Mouse (Mus musculus) midbrain, embryonic 14.5 days (tissue): ENCODE measurements around the gene Cyth1. TPM values are rescaled to one million over a fixed set of nuclear protein-coding genes. Genes with fewer than 3 reads are reported as not detected.

ENCODE experiments used
- ATAC-seq: fragments of 200-750 bp; cut with Nextera tagmentation; 2 replicates; pipeline ENCODE4 v1.8.0; 2017; ENCODE audit warnings: moderate number of reproducible peaks, moderate library complexity; ENCODE audit not compliant: low FRiP score, low TSS enrichment
- DNase-seq: peaks from one replicate; pipeline ENCODE4 v3.0.0-alpha.2; 2015
- H3K27ac ChIP-seq: fragments of 300-500 bp; sonication (generic); replicated peaks from 2 replicates; pipeline ENCODE4 v1.5.1; 2014; ENCODE audit warnings: mild to moderate bottlenecking, low read depth, low read length, moderate library complexity
- H3K27me3 ChIP-seq: fragments of 300-500 bp; sonication (generic); 2 replicates; pipeline ENCODE4 v1.6.1; 2014; ENCODE audit warnings: low read length, control low read depth, mixed read lengths; ENCODE audit not compliant: control insufficient read depth, insufficient read depth
- H3K36me3 ChIP-seq: fragments of 300-500 bp; sonication (generic); 2 replicates; pipeline ENCODE4 v1.6.1; 2014; ENCODE audit warnings: low read length, control low read depth; ENCODE audit not compliant: control insufficient read depth, insufficient read depth
- H3K4me1 ChIP-seq: fragments of 300-500 bp; sonication (generic); 2 replicates; pipeline ENCODE4 v1.6.1; 2014; ENCODE audit warnings: mild to moderate bottlenecking, antibody characterized with exemption, low read length, control low read depth; ENCODE audit not compliant: control insufficient read depth, insufficient read depth
- H3K4me2 ChIP-seq: fragments of 300-500 bp; sonication (generic); 2 replicates; pipeline ENCODE4 v1.6.1; 2014; ENCODE audit warnings: mild to moderate bottlenecking, low read length, moderate library complexity
- H3K4me3 ChIP-seq: fragments of 300-500 bp; sonication (generic); replicated peaks from 2 replicates; pipeline ENCODE4 v1.5.1; 2014; ENCODE audit warnings: low read depth, low read length
- H3K9ac ChIP-seq: fragments of 300-500 bp; sonication (generic); replicated peaks from 2 replicates; pipeline ENCODE4 v1.6.1; 2014; ENCODE audit warnings: mild to moderate bottlenecking, low read length, moderate library complexity
- H3K9me3 ChIP-seq: fragments of 300-500 bp; sonication (generic); 2 replicates; pipeline ENCODE4 v1.6.1; 2016; ENCODE audit warnings: low read length, control low read depth, mixed read lengths; ENCODE audit not compliant: control insufficient read depth
- WGBS: fragments of 180-500 bp; shearing (Covaris S2); extraction: QIAGEN DNeasy Blood & Tissue Kit; methylation state at CpG from one replicate; pipeline ENCODE4 v1.1.7; 2014; 5-methylcytosine and 5-hydroxymethylcytosine counted together
- polyA plus RNA-seq: library from polyadenylated mRNA; unstranded; fragments of >200 nt; fragmentation: Nextera tagmentation; extraction: Ambion mirVana; gene quantifications from 2 replicates; pipeline ENCODE4 v1.2.1, GENCODE M21; 2014

Cyth1 gene
- polyA plus RNA-seq, 1 experiment from 2014 or later = 23.3 TPM

DNA sequence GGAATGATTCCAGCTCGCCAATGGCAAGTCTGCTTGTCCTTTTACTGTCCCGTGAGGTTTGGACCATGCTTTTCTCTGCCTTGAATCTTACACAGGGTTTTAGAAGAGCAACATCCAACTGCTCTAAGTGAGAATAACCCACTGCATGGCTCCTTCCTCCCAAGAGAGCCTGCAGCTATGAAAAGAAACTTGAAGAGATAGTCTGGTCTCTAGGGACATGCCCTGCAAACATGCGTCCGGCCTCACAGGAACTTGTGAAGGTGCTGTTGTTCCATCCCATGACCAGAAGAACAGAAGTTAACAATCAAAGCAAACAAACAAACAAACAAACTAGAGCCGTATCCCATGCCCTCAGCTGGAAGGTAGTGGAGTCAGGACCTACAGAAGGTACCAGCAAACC, 55.4 kb downstream of the Cyth1 start:
- Histone ChIP-seq H3K27me3 (no peaks in the 10 kb centered on the region), H3K4me3 (no peak overlapping the region), H3K9ac (no peak overlapping the region), H3K4me1 (peaks cover 23% of the 10 kb centered on the region), H3K9me3 (no peaks in the 10 kb centered on the region), H3K36me3 (peaks cover 48% of the 10 kb centered on the region), H3K4me2 (no peak overlapping the region), H3K27ac (no peak overlapping the region)
- ATAC-seq (no peak), DNase-seq (no peak)
- 91% methylated on average over 5 of the region's 5 CpGs for WGBS

DNA sequence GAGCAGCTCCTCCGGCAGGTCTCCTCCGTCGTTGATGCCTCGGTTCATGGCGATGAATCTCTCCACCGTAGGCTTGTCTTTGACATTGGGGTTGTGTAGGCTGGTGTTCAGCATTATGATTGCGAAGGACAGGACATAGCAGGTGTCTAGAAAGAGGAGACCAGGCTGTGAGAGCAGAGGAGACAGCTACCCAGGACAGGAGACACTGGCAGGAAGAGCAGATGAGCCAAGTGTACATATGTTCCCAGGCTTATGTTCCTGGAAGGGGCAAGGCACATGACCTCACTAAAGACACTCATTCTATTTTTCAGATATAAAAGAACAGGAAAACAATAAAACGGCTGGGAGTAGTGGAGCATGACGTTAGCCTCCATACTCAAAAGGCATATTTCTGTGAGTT, 65.6 kb downstream of the Cyth1 start:
- Histone ChIP-seq H3K9ac (no peak overlapping the region), H3K4me3 (no peak overlapping the region), H3K27me3 (no peaks in the 10 kb centered on the region), H3K4me2 (no peak overlapping the region), H3K36me3 (peaks cover 91% of the 10 kb centered on the region), H3K9me3 (no peaks in the 10 kb centered on the region), H3K27ac (no peak overlapping the region), H3K4me1 (no peaks in the 10 kb centered on the region)
- WGBS = 92% methylated on average over 9 of the region's 9 CpGs
- DNase-seq (no peak), ATAC-seq (no peak)

DNA sequence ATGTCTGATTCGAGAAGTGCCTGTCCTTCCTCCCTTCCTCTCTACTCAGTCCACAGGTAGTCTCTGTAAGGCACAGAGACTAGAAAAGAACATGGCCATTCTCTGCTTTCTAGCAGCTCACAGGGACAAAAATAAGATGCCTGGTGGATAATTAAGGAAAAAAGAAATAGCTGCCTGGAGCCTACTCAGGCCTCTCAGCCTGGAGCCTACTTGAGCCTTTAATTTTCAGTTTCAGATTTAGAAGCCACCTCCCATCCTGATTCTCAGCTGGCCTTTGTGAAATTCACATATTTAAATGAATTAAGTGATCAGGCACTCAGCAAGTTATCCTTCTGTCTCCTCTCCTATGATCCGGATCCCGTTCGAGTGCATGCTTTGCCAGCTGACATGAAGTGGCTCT, 66.0 kb downstream of the Cyth1 start:
- Histone ChIP-seq H3K9me3 (no peaks in the 10 kb centered on the region), H3K9ac (no peak overlapping the region), H3K36me3 (peaks cover 91% of the 10 kb centered on the region), H3K27me3 (no peaks in the 10 kb centered on the region), H3K4me1 (no peaks in the 10 kb centered on the region), H3K27ac (no peak overlapping the region), H3K4me2 (no peak overlapping the region), H3K4me3 (no peak overlapping the region)
- no peak for ATAC-seq
- 92% methylated on average over 4 of the region's 4 CpGs for WGBS
- no peak for DNase-seq

DNA sequence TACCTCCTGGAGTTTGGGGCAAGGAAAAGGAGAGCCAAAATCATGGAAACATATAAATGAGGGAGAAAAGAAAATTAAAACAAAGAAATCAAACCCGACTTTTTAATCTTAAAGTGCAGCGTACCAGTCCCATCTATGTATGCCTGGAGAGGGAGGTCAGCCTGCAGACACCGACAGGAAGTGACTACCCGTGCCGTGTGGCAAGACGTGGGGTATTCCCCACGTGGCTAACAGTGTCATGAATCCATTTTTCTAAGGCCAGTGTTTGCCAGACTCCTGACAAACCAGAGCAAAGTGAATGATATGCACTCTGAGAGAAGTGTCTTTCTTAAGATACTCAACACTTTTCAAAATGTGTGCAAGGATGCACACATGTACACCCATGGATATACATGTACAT, 68.2 kb downstream of the Cyth1 start:
- Histone ChIP-seq H3K36me3 (peaks cover 98% of the 10 kb centered on the region), H3K27me3 (no peaks in the 10 kb centered on the region), H3K9ac (no peak overlapping the region), H3K4me1 (no peaks in the 10 kb centered on the region), H3K27ac (no peak overlapping the region), H3K9me3 (no peaks in the 10 kb centered on the region), H3K4me2 (no peak overlapping the region), H3K4me3 (no peak overlapping the region)
- WGBS = 90% methylated on average over 7 of the region's 7 CpGs
- no peak for DNase-seq
- ATAC-seq = no peak

DNA sequence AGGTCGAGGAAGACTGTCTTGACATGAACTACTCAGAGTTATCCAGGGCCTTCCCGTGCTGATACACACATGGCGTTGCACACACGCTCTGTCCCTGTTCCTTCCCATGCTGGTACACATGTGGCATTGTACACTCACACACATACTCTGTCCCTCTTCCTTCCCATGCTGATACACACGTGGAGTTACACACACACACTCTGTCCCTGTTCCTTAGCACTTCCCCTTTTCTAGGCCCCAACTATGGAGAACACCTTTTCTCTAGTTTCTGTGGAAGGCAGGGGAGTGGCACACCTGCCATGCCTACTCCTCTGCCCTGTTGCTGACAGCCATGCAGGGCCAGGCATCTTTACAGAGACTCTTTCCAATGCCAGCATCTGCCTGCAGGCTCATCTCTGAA, 70.2 kb downstream of the Cyth1 start:
- no peaks in the 10 kb centered on the region for H3K27me3 ChIP-seq
- ATAC-seq (no peak), DNase-seq (no peak)
- no peak overlapping the region for H3K27ac ChIP-seq
- H3K4me2 ChIP-seq = no peak overlapping the region
- 92% methylated on average over 5 of the region's 5 CpGs for WGBS
- no peak overlapping the region for H3K9ac ChIP-seq
- H3K9me3 ChIP-seq = no peaks in the 10 kb centered on the region
- H3K4me1 ChIP-seq = no peaks in the 10 kb centered on the region
- no peak overlapping the region for H3K4me3 ChIP-seq
- peaks cover 87% of the 10 kb centered on the region for H3K36me3 ChIP-seq

DNA sequence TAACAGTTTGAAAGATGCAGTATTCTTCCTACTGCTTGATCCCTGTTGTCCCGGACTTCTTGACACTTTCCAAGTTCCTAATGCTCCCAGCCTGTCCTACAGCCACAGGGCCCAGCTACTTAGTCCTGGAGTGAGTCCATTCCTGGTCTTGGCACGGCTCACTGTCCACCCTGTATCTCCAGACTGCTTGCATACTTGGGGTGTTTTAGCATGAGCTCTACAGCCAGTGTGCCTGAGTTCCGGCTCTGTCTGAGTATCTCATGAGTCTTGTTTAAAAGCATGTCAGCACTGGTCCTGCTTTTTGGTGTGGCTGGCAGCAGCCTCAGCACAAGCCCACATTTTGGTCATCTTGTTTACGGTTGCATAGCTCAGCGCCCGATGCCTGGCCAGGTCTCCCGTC, 73.6 kb downstream of the Cyth1 start:
- Histone ChIP-seq H3K9me3 (no peaks in the 10 kb centered on the region), H3K36me3 (peaks cover 72% of the 10 kb centered on the region), H3K4me2 (no peak overlapping the region), H3K27ac (no peak overlapping the region), H3K27me3 (no peaks in the 10 kb centered on the region), H3K4me3 (no peak overlapping the region), H3K4me1 (no peaks in the 10 kb centered on the region), H3K9ac (no peak overlapping the region)
- ATAC-seq = no peak
- no peak for DNase-seq
- 92% methylated on average over 7 of the region's 7 CpGs for WGBS

DNA sequence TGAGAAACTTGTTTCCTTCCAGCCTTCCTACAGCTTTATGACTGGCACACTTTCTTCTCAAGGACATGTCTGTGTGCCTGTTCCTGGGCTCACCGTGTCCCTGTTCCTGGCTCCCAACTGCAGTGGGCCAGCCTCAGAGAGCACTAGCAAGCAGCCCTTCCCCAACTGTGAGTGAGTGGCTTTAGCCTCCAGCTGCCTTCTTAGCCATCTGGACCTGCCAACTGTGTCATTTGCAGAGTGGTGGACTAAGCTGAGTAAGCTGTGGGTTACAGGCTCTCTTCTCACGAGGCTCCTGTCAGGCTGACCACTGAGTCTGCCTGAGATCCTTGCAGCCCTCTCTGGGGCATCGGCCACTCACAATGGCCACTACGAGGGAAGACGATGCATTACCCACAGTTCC, 75.6 kb downstream of the Cyth1 start:
- Histone ChIP-seq H3K4me2 (no peak overlapping the region), H3K27me3 (no peaks in the 10 kb centered on the region), H3K9ac (no peak overlapping the region), H3K9me3 (no peaks in the 10 kb centered on the region), H3K4me3 (no peak overlapping the region), H3K27ac (no peak overlapping the region), H3K4me1 (no peaks in the 10 kb centered on the region), H3K36me3 (peaks cover 69% of the 10 kb centered on the region)
- ATAC-seq = no peak
- WGBS = 67% methylated on average over 5 of the region's 5 CpGs
- DNase-seq = no peak

DNA sequence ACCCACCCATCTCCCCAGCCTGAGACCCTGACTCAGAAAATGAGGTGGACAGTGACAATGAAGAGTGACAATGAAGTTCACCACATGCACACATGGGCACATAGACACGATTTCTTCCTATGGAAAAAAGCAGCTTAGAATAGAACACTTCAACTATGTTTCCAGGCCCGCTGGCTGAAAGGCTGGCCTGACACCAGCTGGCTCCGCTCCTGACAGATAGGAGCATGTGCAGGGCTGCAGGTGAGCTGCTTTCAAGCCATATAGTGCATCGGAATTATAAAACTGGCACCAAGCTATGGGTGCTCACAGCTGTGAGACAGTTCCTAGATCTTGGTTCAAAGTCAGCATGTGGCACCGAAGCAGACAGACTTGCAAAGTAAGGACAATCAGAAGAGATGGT, 78.1 kb downstream of the Cyth1 start:
- WGBS = 94% methylated on average over 5 of the region's 5 CpGs
- Histone ChIP-seq H3K9me3 (no peaks in the 10 kb centered on the region), H3K4me3 (no peak overlapping the region), H3K9ac (no peak overlapping the region), H3K27me3 (no peaks in the 10 kb centered on the region), H3K27ac (no peak overlapping the region), H3K4me1 (no peaks in the 10 kb centered on the region), H3K4me2 (no peak overlapping the region), H3K36me3 (peaks cover 69% of the 10 kb centered on the region)
- ATAC-seq = no peak
- no peak for DNase-seq

DNA sequence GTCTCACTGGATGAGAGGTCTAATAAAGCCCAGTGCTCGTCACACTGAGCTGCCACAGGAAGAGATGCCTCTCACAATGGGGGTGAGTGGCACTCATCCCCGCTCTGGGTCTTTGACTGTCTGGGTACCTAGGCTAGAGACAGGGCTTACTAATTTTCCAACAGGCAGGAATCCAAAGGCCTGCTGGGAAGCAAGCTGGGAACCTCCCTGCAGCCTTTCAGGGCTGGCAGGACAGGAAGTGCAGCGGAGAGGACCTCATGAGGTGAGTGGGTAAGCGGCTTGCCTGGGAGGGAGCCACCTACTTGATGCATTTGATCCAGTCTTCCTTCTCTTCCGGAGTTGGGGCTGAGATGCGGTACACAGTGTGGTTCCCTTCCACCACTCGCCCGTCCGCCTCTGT, 79.7 kb downstream of the Cyth1 start:
- Histone ChIP-seq H3K9ac (no peak overlapping the region), H3K4me3 (no peak overlapping the region), H3K27ac (no peak overlapping the region), H3K9me3 (no peaks in the 10 kb centered on the region), H3K4me2 (no peak overlapping the region), H3K36me3 (peaks cover 70% of the 10 kb centered on the region), H3K4me1 (no peaks in the 10 kb centered on the region), H3K27me3 (no peaks in the 10 kb centered on the region)
- no peak for DNase-seq
- WGBS = 75% methylated on average over 9 of the region's 9 CpGs
- ATAC-seq = no peak
